Mouse (Mus musculus) lung, adult 18-20 months (tissue): ENCODE measurements around the gene Cldn3.
"Not testable (repeated sequence)": the region's sequence is repeated elsewhere in the genome, so short reads cannot be mapped to it uniquely, and the experiment has no call there.

ENCODE experiments used
- DNase-seq, 2 experiments: peaks; one replicate each; pipeline ENCODE4 v3.0.0; 2022; ENCODE audit warnings: mixed read lengths in 2 of 2

Cldn3 gene

DNA sequence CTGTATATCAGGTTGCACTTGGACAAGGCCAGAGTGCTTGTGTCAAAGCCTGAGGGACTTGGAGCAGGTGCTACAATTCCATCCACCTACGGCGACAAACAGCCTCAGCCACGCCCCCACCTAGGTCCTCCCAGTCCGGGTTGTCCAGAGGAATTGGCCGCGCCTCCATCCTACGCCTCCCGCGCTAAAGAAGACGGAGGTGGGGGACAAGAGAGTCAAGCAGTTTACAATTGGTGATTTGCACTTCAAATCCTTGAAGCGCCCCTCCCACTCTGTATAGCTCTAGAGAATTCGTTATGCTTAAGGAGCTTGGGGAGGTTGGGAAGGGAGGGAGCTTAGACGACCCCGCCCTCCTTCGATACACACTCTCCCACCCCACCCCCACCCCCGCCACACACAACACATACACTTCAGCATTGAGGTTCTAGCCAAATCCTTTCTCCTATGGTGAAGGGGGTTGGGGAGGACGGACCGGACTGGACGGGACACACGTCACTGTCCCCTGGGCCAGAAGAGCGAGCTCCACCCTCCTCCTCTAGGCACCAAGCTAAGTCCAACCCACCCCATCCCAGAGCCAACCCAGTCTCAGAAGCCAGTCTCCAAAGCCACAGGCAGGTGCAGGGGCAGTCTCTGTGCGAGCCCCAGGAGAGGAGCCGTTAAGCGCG, at the start of gene Cldn3:
Gene Cldn3 (plus strand): TSS at position 582 of the 665 bp plus-strand sequence.
- DNase-seq, result peak; percentile 92 to 95

DNA sequence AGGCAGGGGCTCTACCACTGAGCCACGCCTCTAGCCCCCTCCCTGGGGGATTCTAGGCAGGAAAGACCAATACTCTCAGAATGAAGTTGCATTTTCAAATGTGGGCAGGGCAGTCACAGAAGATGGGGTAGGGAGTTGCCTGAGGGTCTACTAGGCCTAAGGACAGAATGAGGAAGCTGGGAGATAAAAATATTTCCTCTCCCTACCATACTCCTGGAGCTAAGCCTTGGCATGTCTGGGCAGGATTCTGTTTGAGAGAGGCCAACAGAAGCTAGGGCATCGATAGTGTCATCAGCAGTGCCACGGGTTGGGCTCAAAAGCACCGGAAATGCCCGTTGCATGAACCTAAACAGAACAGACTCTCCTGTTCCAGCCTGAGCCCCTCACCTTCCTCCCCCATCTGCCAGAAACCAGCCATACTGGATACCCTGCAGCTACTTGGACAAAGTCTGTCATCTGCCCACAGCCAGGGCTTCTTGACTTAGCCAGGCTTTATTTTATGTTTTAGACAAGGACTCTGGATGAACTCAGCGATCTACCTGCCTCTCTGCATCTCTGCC, 49.3 kb upstream of the Cldn3 start:
- no peak for DNase-seq

DNA sequence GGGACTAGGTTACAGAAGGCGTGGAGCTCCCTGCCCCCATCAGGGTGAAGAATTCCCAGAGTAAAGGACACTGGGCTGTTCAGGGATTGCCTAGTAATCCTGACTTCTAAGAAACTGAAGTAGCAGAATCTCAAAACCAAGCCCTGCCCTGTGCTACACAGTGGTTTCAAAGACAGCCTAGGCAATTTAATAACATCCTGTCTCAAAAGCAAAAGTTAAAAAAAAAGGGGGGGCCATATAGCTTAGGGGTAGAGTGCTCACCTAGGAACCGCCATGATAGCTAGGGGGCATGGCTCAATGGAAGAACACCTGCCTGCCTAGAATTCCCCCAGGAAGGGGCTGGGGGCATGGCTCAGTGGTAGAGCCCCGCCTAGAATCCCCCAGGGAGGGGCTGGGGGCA, 46.9 kb upstream of the Cldn3 start:
- DNase-seq, result no peak

DNA sequence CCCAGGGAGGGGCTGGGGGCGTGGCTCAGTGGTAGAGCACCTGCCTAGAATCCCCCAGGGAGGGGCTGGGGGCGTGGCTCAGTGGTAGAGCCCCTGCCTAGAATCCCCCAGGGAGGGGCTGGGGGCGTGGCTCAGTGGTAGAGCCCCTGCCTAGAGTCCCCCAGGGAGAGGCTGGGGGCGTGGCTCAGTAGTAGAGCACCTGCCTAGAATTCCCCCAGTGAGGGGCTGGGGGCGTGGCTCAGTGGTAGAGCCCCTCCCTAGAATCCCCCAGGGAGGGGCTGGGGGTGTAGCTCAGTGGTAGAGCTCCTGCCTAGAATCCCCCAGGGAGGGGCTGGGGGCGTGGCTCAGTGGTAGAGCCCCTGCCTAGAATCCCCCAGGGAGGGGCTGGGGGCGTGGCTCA, 46.5 kb upstream of the Cldn3 start:
- DNase-seq, result not testable (repeated sequence)

DNA sequence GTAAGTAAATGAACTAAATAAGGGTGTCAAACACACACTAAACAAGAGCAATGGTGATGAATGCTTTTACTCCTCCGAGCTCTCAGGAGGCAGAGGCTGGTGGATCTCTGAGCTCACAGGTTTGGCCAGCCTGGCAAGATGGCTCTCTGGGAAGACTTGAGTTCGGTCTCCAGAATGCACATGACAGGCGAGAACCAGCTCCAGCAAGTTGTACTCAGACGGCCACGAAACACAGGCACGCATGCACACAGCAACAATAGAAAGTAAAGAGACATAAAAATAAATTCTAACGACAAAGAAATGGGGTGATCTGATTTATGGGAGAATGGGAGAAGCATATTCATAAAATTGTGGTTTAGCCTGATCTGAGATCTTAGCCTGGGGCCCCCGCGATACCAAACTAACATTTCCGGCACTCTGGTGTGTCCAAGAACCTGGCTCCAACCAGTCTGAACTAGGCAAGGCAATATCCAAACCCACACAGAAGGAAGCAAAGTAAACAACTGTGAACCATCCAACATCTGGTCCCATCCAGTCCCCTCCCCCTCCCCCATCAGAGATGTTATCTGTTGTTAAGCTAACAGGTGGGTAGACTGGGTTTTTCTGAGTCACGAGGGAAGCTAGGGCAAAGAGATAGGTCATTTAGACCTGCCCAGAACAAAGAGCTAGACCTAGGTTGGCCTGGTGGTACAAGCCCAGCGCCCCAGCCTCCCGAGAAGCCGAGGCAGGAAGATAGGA, 44.4 kb upstream of the Cldn3 start:
- no peak for DNase-seq

DNA sequence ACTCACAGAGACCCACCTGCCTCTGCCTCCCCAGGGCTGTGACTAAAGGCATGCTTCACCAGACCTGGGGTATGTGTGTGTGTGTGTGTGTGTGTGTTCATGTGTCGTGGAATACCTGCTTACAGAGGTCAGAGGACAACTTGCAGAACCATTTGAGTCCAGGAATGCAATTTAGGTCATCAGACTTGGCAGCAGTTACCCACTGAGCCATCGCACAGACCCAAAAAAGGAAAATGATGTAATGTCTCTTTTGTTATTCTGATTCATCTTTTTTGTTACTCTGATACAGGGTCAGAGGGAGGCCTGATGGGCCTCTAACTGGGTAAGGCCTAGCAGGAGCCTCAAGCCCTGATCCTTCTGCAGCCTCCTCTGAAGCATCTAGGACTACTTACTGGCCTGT, 43.3 kb upstream of the Cldn3 start:
- no peak for DNase-seq

DNA sequence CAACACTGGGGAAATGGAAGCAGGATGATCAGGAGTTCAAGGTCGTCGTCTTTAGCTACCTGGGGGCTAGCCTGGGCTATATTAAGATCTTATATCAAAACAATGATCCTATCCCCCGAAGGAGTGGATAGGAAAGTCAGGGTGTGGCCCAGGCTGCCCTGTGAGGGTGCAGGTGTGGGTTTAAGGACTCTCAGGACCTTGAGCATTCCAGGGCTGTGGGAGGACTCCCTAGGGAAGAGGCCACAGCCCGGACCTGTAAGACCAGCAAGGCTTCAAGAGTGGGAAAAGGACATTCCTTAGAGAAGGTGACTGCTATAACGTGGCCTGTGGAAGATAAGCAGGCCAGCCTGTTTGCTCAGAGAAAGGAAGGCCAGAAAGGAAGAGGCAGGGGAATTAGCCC, 41.8 kb upstream of the Cldn3 start:
- DNase-seq, result no peak

DNA sequence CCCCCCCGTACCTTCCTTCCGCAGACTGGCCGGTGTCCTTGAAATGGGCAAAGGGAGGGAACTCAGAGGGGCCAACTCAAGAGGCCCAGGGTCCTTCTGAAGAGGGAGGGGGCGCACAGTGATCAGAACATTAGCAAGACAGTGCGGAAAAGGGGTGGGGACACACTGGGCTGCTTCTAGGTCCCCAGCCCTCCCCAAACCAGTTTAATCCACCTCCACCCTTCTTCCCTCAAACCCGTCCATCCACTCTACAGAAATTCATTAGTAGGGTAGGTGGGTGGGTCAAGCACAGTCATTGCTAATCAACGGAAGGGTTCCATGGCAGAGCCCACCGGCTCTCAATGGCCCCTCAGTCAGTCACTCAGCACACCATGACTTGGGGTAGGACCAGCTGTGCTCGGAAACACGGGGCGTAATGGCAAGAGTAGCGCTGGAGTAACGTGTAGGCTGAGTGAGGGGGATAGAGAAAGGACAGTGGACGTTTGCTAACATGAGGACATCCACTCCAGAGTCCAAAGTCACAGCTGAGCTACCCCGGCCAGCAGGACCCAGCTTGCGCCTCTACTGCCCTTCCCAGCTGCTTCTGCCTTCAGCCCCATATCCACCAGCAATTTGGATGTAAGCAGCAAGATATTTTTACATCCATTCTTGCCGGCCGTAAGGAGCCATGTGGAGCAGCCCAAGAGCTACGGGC, 40.6 kb upstream of the Cldn3 start:
- DNase-seq, result no peak

DNA sequence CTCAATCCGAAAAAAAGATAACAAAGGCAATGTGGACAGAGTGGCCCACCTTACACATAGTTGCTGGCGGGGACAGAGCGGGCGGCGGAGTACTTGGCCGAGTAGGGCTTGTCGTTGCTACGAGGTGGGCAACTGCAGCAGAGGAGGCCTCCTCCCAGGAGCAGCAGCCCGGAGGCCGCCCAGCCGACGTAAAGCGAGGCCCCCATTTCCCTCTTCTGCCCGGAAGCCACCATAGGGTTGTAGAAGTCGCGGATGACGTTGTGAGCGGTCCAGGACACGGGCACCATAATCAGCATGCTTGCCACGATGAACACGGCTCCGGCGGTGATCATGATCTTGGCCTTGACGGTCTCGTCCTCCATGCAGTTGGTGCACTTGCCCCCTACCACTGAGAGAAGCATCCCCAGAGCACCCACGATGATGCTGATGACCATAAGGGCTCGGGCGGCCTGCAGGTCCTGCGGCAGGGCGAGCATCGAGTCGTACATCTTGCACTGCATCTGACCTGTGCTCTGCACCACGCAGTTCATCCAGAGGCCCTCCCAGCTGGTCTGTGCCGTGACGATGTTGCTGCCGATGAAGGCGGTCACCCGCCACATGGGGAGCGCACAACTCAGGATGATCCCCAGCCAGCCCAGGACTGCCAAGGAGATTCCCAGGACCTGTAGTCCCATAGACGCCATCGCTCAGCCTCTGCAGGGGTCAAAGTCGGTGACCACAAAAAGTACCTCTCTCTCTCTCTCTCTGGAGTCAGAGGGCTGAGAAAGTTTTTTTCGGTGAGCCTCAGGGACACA, 39.8 kb upstream of the Cldn3 start:
- no peak for DNase-seq

DNA sequence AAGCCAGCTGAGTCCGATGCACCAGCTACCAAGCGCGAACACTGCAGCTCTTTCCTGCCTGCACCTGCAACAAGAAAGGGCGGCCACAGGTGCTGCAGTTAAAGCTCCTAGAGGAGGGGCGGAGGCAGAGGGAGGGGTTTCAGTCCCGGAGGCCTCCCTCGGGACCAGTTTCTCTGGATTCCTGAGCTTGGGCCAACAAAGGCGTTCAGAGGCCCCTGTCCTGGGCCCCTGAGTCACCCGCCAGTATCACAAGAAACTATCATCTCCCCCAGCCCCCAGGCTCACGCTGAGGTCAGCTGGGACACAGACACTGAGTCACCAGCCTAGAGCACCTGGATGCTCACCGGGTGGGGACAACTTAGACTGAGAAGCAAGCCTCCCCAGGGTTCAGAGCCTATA, 39.2 kb upstream of the Cldn3 start, which contains the start of gene Cldn4:
Gene Cldn4 (minus strand): TSS at position 78 of the 399 bp plus-strand sequence.
- DNase-seq, result peak; percentile 70 to 79

DNA sequence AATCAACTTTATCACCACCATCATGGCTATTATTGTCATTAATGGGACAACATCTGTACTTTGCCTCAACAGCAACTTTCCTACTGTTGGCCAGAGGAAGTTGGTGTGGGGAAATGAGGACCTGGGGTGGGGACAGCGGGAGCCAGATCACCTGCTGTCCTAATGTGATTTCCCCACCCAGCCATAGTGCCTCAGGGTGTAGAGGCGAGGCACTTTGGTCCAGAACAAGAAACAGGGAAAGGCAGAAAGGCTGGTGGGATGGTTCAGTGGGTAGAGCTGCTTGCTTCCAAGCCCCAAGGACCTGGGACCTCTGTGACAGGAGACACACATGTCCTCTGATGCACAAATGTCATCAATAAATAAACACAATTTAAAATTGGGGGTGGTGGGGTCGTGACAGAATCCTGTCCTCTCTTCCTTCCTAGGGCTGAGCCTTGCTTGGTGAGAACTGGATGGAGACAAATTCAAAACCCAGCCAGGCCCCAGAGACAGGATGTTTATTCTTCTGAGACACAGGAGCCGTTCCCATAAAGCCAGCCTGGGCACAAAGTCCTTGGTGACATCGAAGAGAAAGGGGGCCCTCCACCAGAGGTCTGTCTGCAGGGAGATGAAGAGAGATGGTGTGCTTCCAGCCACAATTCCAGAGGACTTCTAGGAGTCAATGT, 38.5 kb upstream of the Cldn3 start:
- peak; percentile 27 to 57 for DNase-seq

DNA sequence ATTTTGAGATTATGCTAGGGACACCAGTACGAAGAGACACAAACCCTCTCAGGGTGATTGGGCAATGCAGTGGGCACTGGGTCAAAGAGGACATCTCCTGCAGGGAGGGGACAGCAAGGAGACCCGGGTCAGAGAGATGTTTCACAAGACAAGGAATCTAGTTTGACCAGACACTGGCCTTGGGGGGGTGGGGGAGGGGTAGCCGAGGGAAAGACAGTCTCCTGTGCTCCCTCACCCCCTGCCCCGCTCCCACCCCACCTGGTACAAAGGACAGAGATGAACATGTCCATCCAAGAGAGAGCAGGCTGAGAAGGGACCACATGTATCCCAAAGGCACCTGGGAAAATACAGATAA, 38.0 kb upstream of the Cldn3 start:
- no peak for DNase-seq

DNA sequence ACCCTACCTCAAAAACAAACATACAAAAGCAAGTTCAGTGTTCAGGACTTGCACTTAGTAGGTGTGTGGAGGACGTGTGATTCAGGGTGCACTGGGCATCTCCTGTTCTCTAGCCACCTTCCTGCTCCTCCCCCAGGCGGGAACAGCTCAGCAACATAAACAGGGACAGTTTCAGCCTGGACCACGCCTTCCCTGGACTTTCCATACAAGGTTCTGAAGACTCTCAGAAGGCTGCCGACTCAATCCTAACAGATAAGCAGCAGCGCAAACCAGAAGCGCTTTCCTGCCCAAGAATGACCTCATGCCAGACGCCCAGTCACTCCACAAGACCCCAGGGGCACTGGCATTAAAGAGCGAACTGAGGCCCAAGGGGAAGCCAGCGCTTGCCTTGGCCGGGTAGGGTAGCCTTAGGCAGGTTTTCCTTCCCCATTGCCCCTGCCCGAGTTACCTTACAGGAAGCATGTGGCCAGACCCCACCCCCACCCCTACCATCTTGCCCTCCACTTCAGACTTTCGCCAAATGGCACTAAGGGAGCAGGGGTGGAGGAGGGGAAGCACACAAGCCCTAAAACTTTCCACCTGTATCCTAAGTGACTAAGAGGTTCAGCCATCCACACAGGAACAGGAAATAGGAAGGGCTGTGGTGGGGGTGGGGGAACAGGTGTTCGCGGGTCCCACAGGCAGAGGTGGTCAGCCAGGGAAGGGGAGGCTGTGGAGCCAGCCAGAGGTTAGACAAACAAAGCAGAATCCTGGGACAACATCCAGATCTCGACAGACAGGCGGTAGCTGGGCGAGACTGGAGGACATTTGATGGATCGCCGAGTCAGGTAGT, 34.7 kb upstream of the Cldn3 start:
- peak; percentile 81 to 87 for DNase-seq

DNA sequence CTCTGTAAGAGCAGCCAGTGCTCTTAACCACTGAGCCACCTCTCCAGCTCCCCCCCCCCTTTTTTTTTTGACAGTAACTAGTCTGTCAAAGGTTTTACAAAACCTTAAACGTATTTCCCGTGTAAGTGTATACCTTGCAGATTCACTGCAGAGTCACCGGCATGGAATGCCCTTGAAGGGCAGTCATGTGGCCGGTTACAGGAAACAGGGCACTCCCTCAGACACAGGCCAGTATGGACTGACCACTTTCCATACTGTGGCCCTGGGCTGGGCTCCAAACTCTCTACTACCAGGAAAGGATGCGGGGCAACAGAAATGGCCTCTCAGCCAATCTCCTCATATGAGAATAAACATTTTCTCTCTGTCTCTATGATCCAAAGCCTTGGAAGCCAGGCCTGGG, 30.5 kb upstream of the Cldn3 start:
- no peak for DNase-seq

DNA sequence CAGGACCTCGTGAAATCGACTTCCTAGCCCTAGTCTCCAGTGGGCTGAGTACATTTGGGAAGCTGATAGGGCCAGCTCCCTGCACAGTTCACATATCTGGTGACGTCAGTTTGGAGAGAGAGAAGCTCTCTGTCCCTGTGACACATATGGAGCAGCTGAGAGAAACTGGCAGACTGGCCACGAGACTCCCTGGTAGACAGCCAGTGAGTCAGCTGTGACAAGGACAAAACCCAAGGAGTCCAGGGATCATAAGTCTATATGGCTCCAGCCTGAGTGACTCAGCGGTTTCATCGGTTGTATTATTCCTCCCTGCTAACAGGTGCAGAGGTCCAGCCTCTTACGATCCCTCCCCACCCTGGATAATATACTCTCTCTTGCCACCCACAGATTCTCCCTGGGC, 26.9 kb upstream of the Cldn3 start:
- DNase-seq, result no peak

DNA sequence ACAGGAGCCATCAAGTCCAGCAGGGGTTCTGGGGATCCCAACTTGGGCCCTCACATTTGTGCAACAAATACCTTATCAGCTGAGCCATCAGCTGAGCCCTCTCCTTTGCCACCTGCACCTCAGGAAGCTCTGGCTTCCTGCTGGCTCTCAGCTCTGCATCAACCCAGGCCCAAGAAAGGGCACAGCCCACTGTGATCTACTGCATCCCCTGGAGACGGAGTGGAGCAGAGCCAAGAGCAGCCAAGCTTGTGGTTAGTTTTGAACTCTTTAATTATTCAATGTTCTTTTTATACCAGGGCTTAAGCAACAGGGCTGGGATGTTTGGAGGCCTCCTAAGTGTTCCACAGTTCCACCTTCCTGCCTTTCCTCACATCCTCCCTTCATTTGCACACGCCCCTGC, 25.6 kb upstream of the Cldn3 start:
- DNase-seq, result no peak

DNA sequence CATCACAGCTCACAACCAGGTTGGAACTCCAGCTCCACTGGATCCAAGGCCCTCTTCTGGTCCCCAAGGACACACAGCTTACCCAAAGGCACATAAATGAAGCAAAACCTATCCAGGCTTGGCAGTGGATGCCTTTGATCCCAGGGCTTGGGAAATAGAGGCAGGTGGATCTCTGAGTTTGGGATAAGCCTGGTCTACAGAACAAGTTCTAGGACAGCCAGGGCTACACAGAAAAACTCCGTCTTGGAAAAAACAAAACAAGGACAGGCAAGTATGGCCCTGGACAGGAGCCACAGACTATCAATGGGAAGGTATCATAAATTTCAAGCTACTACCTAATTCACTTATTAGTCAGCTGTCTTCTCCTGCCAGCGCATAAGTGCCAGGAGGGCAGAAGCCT, 24.5 kb upstream of the Cldn3 start:
- no peak for DNase-seq

DNA sequence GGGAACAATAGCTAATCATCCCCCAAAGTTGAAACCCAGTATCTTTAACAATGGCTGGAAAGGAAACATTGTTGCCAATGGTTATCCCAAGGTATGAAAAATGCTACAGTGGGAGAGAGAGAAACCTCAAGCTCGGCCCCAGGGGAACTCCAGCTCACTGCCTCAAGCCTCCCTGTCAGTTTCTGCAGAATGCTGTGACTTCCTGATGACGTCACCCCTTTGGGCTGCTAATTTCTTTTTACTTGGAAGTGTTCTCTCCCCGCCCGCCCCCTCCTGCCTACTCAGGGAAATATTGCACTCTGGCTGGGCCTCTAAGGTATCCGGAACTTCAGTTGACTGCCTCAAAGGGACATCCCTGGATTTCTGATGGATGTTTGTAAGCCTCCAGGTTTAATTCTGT, 22.5 kb upstream of the Cldn3 start:
- peak; percentile 53 to 76 for DNase-seq

DNA sequence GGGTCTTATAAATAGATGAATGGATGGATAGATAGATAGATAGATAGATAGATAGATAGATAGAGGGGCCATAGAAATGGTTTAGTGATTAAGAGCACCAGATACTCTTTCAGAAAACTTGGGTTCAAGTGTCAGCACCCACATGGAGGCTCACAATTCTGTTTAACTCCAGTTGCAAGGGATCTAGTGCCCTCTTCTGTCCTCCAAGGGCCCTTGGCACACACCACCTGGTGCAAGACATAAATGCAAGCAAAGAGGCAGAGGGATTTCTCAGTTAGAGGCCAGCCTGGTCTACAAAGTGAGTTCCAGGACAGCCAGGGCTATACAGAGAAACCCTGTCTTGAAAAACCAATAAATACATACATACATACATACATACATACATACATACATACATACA, 21.4 kb upstream of the Cldn3 start:
- DNase-seq, result not testable (repeated sequence)

DNA sequence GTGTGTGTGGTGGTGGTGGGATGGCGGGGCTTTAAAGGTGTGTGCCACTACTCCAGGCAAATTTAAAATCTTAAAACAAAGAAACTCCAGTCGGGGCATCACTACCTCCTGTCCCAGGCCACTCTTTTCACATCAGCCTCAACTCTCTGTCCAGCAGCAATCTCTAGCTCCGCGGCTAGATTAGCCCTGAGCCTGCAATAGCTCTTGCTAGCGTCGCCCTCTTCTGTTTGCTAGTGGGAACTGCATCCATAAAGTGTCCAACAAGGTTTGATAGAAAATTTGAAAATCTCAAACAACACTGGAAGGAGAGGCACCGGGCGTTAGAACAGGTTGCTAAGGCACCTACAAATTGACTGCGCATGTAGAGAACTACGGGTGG, 20.6 kb upstream of the Cldn3 start:
- peak; percentile 70 to 84 for DNase-seq
